Mouse (Mus musculus): ENCODE results near the gene Itk. TPM values are rescaled to one million over a fixed set of nuclear protein-coding genes. Genes with fewer than 3 reads are reported as not detected.

Itk gene
- total RNA-seq, 2 experiments from 2014 or later, result 0.37 to 0.42 TPM

DNA sequence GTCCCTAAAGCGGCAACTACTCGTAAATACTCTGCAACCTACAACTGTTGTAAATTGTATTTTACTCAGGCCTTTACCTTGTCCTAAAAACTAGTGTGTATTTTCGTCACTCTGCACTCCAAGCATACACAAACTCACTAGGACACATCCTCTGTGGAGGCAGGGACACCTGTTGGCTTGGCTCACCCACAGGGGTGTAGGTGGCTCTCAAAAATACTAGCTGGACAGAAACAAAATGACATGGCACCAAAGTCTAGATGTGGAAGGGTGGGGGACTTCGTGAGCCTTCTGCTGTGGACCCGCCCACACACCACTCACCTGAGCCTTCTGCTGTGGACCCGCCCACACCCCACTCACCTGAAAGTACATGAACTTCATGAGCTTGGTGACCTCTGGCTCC is 105.5 kb downstream of the Itk start:
- DNase-seq (ENCODE audit: extremely low spot score in 1 of 2, low spot score in 1 of 2), result no peak

DNA sequence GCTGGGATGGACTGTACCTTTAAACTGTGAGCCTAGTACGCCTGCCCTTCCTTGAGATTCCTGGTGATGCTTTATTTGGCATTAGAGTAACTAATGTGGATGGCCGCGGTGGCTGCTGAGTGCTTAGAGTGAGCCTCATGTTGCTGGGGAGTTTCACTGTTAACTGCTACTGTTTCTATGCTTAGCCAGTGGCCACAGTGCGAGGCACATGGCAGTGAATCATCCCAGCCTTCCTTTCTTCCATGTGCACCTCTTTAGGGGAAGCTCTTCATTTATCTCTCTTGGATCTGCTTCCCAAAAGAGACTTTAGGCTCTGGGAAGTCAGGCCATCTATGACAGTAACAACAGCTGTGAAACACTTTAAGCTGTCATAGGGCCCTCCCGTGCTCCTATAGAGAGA is 106.7 kb downstream of the Itk start:
- DNase-seq (ENCODE audit: extremely low spot score in 1 of 2, low spot score in 1 of 2), result no peak

DNA sequence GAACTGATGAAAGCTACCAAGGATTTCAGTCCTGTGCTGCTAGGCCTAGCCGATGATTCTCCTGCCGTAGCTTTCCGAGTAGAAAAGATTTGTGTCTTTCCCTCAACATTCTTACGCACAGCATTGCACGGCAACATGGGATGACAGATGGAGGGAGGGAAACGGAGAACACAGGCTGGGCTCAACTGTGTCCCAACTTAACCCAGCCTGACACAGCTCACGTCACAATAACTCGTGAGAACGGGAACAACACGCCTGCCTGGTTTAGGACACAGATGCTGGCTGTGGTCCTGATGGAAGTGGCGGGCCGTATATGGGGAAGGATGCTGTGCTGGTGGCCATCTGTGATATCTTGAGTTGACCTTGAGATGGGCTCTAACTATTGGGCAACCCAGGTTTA is 110.6 kb downstream of the Itk start:
- no peak for DNase-seq (ENCODE audit: extremely low spot score in 1 of 2, low spot score in 1 of 2)

DNA sequence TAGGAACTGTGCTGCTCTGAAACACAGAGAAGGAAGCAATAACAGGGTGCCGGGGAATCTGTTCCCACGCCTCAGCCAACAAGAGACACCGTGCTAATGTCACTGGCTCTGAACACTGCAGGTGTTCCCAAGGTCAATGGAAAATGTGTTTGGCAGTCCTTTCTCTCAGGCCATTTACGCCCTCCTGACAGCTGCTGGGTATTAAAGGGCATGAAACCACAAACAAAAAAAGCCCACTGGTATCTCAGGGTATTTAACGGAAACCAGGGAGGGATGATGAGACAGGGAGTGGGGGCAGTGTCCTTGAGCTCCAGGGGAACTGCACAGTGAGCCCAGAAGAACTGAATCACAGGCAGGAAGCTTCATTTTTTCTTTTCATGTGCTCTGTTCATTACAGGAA is 111.2 kb downstream of the Itk start:
- DNase-seq (ENCODE audit: extremely low spot score in 1 of 2, low spot score in 1 of 2), result no peak

DNA sequence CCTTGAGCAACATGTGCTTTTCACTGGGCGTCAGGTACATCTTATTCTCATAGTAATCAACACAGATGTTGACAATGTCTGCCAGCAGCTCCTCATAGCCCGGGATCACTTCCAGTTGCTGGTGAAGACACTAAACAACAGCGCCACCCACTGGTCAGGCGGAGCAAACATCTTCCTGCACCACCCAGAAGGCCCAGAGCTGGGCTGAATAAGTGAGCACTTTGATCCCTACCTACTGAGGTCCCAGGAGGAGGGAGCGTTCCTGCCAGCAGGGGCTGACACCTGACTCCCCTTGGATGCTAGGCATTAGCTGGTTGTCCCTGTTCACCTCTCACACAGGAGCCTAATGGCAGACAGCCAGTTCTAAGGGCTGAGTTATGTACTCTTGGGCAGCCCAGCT is 112.5 kb downstream of the Itk start:
- DNase-seq (ENCODE audit: extremely low spot score in 1 of 2, low spot score in 1 of 2), result peak in 1 of 2 experiments; percentile 53

DNA sequence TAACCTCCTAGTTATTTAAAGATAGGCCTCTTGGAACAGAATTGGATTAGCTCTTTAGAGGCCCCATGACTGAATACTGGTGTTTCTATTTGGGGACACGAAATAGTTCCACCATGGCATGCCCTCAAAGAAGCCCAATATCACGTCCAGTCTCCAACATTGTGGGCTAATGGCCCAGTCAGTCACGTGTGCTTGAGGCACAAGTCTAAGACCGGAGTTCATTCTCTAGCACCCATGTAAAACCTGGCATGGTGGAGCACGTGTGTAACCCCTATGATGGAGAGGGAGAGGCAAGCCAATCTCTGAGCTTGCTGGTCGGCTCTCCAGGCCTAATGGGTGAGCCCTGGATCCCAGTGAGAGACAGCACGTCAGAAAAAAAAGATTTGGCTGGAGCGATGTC is 113.1 kb downstream of the Itk start:
- DNase-seq (ENCODE audit: extremely low spot score in 1 of 2, low spot score in 1 of 2), result no peak

DNA sequence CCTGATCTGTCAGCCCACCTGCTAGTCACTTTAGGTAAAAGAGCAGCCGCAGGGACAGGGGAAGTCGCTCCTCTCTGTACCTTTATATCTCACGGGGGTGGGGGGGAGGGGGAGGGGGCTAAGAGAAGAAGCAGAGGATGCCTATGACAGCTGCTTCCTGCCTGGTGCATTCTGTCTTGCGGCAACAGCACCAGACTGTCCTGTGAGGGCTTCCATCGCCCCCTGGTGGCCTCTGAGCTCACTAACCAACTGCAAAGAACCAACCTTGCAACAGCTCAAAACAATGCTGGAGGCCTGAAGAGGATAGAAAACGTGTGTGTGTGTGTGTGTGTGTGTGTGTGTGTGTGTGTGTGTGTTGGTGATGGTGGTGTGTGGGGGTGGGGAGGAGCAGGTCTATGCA is 114.0 kb downstream of the Itk start:
- DNase-seq (ENCODE audit: extremely low spot score in 1 of 2, low spot score in 1 of 2), result peak; percentile 55 to 85

Other genes with a start within 250 kb of the Itk start
- 1 to 10 TPM; 3.3 to 3.7 TPM for gene Nipal4, start 223.0 kb downstream of the Itk start, total RNA-seq (2021)
- gene Fndc9, start 154.0 kb downstream of the Itk start, total RNA-seq (2021), result under 1 TPM; 0.71 to 0.77 TPM
- gene Cyfip2, start 76.7 kb downstream of the Itk start, total RNA-seq (2021), result 100 to 1,000 TPM; 483 to 493 TPM
- gene Fam71b, start 7.0 kb upstream of the Itk start, total RNA-seq (2021), result not detected
- gene Med7, start 47.4 kb upstream of the Itk start, total RNA-seq (2021), result 10 to 100 TPM; 32.7 to 34.8 TPM
- gene Havcr2, start 65.4 kb upstream of the Itk start, total RNA-seq (2021), result 1 to 10 TPM; 2.3 to 2.7 TPM
- not detected for gene Gm12169, start 134.7 kb upstream of the Itk start, total RNA-seq (2021)
- gene BC053393, start 182.0 kb upstream of the Itk start, total RNA-seq (2021), result not detected
- gene Dppa1, start 239.7 kb upstream of the Itk start, total RNA-seq (2021), result not detected

Measured in layer of hippocampus, postnatal 25 days (tissue).